Mouse (Mus musculus) cortical plate, adult 2 months (tissue): ENCODE data around the gene Atp5d.

Source experiments
- CTCF ChIP-seq: fragments of 200-500 bp; IDR thresholded peaks from 2 replicates; pipeline ENCODE4 v1.5.1; 2011; ENCODE audit warnings: mild to moderate bottlenecking, control low read depth, low read length; ENCODE audit not compliant: insufficient read depth; ENCODE audit errors: extremely low read depth
- POLR2A ChIP-seq: fragments of 200-500 bp; IDR thresholded peaks from 2 replicates; pipeline ENCODE4 v1.6.1; 2011; ENCODE audit warnings: mild to moderate bottlenecking, low read length, control low read depth; ENCODE audit not compliant: insufficient read depth; ENCODE audit errors: extremely low read depth

DNA sequence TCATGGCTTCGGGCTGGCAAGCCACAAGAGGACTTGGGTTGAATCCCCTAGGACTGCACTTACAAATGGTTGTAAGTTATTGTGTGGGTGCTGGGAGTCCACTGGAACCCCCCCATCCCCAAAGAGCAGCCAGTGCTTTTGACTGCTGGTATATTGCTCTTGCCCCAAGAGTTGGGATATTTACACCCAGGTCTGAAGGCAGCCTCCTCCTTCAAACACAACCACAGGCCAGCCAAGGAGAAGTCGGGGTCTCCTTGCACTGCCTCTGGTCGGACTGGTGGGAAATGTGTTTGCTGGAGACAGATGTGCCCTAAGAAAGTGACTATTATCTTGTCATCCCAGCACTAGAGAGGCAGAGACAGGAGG lies 23.8 kb downstream of the Atp5d start:
- TF ChIP-seq CTCF (no peak), POLR2A (no peak)
